Mouse (Mus musculus): ENCODE results near the gene Ttll9.

Ttll9 gene

DNA sequence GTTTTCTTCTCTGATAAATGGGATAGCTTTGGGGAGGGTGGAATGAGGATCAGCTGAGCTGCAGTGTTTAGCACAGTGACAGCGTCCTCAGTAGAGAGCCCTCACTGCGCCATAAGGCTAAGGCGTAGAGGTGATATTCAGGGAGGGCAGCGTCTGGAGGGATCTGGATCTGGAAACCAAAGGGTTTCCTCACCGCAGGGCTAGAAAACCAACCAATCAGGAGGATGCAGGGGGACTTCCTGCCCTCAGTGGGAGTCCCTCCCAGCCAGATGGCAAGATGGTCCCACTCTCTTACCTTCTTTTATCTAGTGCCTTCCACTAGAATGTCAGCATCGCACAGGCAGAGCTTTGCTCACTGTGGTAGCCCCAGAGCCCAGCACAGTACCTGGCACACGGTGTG, 20.5 kb upstream of the Ttll9 start:
- DNase-seq (ENCODE audit: low spot score): no peak

DNA sequence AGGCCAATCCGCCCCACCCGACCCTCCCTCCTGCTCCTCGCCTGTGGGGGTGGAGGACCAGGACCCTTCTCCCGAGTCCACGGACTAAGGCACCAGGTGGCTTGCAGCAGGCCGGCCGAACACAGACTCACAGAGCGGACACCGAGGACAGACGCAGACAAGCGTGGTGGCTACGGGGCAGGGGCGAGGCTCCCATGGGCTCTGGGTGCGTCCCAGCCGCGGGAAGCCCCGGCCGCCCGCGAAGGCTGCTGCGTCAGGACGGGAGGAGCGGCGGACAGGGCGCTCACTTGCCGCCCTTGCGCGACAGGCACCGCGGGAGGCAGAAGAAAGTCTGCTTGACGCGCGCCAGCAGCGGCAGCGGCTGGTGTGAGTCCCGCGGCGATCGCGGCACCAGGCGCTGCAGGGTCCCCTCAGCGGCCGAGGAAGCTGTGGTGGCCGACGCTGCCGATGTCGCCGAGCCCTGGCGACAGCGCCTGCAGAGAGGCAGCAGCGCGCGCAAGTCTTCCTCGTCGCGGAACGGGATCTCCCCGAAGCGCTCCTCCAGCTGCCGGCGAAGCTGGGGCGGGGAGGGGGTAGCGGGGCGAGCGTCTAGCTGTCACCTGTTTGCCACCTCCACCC, 19.3 kb upstream of the Ttll9 start:
- no peak for DNase-seq (ENCODE audit: low spot score)

DNA sequence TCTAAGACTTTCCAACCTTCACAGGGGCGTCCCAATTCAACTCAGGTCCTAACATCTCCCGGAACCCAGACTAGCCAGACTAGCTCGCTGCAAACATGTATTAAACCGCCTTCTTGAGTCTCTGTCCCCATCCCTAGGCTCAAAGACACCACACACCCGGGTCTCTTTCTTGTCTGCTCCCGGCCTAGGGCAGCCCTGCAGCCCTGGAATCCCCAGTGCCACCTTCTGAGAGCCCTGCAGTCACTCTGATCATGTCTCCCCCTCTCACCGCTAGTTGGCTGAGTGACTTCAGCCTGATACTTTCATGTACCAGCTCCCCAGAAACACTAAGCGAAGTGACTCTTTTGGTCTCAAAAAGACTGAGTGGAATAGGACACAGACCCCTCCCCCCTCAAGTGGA, 18.7 kb upstream of the Ttll9 start:
- no peak for DNase-seq (ENCODE audit: low spot score)

DNA sequence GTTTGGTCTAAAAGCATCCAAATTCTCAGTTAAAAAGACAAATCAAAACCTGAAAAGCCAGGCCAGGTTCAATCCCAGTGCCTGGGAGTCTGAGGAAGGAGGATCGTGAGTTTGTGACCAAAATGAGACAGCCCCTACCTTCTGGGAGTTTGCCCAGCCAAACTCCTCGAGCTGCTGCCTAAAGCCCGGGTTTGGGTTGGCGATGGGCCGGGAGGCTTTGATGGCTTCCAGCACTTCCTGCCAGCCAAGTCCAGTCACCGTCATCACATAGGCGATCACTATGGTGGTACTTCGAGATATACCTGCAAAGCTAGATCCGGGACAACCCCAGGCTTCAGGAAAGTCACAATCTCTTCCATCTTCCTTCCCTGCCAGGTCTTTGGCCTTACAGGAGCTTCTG, 18.3 kb upstream of the Ttll9 start:
- no peak for DNase-seq (ENCODE audit: low spot score)

- DNase-seq (ENCODE audit: low spot score): no peak
Measured at GRCm38 (mm10) chr2:152947098-152947497, 15.2 kb upstream of the Ttll9 start.

DNA sequence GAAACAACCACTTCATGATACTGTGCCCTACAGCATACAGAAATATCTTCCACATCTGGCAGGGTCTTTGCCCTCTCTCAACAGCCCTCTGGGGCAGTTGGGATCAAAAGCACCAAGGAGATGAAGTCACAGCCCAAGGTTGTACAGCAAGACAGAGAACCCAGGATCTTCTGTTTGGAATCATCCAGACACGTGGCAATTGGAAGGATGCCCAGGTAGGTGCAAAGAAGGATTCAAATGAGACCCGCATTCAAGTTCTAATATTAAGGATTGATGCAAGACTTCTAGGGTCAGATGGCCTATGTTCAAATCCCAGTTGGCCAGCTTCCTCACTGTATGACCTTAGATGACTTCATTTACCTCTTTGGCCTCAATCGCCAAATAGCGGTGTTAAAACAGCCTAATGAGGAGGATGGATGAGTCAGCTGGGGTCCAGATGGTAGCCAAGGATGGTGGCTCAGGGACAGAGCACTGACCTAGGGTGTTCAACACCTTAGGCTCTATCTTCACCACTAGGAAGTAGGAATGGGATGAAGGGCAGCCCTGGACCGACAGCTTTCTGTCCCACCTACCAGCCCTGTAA, 13.8 kb upstream of the Ttll9 start:
- no peak for DNase-seq (ENCODE audit: low spot score)

DNA sequence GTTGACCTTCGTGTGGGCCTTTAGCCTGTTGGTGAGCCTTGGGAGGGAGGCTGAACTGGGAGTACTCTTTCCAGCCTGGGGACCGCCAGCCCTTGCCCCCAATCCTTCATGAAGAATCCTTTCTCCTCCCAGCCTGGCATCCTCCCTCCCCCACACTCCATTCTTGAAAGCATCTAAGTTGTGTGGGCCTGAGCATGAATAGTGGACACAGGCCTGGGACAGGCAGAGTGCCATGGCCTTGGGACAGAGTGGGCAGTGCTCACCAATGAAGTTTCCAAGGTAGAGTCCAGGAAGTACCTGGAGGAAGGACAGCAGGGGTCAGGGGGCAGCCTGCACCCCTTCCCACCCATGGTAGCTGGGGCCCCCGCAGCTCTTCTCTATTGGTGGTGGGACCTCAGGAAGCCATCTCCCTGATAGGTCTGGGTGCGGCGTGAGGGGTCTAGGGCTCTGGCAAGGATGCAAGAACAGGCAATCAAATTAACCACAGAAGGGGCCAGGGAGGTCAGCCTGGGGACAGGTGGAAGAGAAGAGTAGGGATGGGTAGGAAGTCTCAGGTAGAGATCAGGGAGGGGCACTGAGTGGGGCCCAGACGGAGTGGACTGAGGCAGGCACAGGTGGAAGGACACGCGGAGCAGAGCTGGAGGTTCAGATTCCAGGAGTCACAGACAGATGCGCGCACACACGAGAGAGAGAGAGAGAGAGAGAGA, 11.8 kb upstream of the Ttll9 start:
- peak; percentile 40 for DNase-seq (ENCODE audit: low spot score)

DNA sequence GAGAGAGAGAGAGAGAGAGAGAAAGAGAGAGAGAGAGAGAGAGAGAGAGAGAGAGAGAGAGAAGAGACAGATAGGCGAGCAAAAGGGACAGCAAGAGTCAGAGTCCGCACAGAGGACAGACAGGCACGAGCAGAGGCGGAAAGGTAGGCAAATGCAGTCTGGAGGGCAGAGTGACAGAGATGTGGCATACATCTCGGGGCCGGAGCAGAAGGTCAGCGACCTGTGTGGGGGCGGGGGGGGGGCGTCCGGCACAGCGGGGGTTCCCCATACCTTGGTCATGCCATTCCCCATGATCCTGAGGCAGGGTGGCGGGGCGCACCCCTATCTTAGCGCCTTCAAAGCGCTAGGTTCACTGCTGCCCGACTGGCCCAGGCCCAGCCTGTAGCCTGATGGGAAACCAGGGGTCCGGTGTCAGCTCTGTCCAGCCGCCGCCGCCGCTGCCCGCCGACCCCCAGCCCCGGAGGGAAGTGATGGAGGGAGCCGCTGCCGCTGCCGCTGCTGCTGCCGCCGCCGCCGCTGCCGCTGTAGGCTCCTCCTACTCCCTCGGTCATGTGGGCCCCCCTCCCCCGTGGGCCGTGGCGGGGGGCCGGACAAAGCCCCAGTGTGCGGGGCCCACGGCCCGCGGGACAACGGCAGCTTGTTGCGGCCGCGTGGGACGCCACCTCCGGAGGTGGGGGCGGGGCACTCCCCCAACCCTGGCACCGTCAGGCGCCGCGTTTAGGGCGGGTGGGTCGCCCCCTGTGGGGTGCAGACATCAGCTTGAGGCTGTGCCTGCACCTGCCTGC, 11.0 kb upstream of the Ttll9 start, which contains the start of gene Dusp15:
Dusp15 (minus strand) TSS at position 634 of the 785 bp plus-strand sequence.
- peak; percentile 66 for DNase-seq (ENCODE audit: low spot score)

DNA sequence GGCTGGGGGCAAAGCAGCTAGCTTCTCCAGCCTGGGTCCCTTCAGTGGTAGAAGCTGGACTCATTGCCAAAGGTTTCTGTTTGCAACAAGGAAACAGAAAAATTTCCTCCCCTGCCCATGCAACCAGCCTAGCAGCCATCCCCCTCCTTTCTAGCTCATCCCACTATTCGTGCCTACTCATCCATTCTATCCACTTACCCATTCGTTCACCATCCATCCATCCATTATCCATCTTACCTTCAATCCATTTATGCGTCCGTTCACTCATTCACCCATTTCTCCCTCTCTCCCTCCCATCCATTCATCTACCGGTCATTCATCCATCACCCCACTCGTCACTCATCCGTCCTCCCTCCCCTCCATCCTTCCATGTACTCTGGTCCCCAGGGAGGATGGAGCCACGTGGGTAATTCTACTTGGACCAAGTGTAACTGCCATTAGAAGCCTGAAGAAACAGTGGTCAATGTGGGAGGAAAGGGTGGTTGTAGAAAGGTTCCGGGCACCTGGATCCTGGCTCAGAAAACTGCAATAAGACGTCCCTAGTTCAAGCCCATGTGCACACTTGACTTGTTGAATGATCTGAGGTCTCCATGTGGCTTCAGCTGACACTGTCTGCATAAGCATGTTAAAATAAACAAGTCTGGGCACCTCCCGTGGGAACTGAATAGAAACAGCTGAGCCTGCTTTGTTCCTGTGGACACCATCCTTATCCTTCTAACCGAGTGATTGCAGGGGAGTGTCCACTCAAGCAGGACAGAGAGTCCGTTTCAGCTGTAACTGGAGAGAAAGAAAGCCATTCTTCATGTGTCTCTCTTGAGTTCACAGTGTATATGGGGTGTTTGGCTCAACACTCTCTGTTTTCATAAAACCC, 10.2 kb upstream of the Ttll9 start:
- DNase-seq (ENCODE audit: low spot score): peak; percentile 63

DNA sequence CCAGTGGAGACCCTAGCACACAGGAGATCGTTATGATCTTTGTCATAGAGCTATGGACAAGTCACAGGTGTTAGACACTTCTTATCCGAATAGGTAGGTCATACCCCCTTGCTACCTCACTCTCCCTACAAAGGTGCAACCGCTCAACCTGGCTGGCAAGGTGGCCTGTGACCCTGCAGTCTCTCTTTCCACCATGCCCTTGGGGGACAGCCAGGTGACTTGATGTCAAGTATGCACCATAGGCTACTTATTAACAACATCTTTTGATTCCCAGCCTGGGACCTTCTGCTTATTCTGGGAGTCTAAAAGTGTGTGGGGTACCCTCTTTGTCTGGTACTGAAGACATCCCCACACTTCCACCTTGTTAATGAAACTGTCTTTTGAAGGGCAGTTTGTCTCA, 4.2 kb upstream of the Ttll9 start:
- no peak for DNase-seq (ENCODE audit: low spot score)

DNA sequence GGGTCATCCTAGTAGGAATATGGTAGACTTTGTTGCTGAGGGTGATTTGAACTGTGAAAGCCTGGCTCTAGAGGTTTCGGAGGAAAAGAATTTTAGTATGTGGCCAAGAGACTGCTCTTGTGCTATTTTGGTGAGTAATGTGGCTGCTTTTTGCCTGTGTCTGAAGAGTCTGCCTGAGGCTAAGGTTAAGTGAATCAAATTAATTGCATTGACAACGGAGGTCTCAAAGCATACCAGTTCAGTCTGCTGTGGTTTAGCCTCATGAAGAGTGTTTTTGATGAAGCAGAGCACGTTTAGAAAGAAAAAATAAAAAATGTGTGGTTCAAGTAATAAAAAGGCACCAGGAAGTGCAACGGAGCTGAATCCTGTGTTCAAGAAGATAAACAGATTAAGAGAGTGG, 3.3 kb downstream of the Ttll9 start:
- no peak for DNase-seq (ENCODE audit: low spot score)

GRCm38 (mm10) chr2:152976991-152977390, 14.7 kb downstream of the Ttll9 start:
- no peak for DNase-seq (ENCODE audit: low spot score)

DNA sequence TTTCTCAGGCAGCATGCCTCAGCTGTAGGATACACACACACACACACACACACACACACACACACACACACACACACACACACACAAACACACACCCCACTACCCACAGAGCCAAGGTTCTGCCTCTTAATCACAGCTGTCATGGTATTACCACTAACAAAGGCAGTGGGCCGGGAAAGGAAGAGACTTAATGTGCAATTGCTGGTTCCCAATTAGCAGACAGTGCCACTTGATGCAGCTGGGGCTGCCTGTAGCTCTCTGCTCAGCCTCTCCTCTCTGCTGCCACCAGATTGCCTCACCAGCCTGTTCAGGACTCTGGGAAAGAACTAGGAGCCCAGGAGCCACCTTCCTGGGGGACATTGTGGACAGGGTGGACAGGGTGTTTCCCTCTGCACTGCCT, 23.3 kb downstream of the Ttll9 start:
- DNase-seq (ENCODE audit: low spot score): no peak

DNA sequence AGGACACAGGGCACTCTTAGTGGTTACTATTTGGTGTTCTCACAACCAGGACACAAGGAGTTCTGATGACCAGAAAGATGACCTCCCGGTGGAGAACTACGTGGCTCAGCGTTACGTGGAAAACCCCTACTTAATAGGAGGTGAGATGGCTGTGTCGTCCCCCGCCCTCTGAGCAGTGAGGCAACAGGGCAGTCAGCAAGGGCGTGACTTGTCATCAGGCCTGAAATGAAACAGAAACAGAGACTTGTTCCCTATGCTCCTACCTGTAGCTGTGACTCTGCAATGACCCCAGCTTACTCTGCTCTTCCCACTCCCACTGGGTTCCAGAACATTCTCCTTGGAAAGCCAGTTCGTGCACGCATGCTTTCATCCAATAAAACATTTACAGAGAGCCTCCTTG, 29.2 kb downstream of the Ttll9 start:
- no peak for DNase-seq (ENCODE audit: low spot score)

GRCm38 (mm10) chr2:152997046-152997445, 34.8 kb downstream of the Ttll9 start:
- DNase-seq (ENCODE audit: low spot score): no peak

DNA sequence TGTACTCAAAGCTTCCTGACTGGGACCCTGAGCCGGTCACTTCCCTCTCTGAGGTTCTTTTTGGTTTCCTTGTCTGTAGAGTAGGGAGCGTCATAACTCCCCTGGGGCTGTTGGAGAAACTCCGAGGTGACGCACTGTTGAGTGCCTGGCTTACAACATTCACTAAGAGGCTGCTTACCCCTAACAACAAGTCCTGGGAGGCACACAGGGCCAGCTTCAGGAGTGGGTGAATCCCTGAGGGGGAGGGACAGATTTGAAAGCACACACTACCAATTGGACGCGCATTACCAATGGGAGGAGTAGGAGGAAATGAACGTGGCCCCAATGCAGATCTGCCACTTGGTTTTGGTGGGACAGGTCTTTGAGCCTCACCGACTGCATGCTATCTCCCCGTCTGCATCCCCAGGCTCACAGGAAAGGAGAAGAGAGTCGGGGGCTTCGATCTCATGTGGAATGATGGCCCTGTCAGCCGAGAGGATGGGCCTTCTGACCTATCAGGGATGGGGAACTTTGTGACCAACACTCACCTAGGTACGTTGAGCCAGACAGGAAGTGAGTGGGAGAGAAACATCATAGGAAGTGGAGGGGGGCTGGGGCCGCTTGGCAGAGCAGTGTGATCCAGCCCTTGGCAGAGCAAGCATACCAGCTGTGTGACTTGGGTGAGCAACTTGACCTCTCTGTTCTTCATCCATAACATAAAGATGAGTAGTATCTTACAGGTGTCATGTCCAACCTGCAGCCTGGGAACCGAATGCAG, 40.4 kb downstream of the Ttll9 start:
- DNase-seq (ENCODE audit: low spot score): no peak

DNA sequence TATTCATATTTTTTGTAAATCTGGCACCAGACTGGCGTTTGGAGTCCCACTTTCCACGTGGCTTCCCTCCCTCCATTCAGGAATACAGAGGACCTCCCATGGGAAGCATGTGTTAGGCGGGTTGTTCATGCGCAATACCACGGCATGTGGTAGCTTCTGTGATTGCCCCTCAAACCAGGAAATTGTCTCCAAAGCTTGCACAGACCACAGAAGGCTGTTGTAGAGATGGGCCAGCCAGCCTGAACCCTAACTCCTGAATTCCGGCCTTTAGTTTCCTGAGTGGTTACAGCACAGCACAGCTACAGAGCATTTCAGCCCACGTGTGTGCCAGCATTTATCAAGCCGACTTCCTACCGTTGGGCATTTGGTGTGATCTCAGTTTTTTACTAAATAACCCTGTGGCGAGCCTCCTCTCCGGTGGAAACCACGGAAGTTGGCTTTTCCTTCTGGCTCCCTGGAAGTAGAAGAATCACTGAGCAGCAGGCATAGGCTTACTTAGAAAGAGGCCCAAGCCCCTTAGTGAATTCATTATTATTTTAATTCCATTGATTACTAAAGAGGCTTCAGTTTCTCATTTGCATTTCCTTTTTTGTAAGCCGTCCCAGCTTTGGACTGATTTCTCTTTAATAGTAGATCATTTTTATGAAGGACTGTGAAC, 41.5 kb downstream of the Ttll9 start:
- DNase-seq (ENCODE audit: low spot score): no peak

DNA sequence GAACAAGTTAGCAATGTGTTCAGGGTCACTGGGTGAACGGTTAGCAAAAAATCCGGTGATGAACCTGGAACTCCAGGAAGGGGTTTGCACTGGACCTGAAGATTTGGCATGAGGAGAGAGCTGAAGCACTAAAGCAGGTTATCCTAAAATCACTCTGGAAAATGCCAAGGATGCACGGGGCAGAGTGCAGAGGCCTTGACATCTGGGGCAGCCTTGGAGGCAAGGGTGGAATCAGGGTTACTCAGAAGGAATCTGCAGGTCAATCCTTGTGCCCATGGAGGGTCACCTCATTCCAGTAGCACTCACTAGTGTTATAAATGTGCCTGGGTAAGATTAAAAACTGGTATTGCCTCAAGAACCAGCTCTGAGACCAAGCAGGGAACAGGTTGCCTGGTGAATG, 43.7 kb downstream of the Ttll9 start:
- no peak for DNase-seq (ENCODE audit: low spot score)

GRCm38 (mm10) chr2:153009192-153009973, 47.1 kb downstream of the Ttll9 start:
- peak; percentile 19 for DNase-seq (ENCODE audit: low spot score)

Measured in testis, postnatal 14 days (tissue).